Mouse (Mus musculus): ENCODE measurements around the gene Prdm1.

DNA sequence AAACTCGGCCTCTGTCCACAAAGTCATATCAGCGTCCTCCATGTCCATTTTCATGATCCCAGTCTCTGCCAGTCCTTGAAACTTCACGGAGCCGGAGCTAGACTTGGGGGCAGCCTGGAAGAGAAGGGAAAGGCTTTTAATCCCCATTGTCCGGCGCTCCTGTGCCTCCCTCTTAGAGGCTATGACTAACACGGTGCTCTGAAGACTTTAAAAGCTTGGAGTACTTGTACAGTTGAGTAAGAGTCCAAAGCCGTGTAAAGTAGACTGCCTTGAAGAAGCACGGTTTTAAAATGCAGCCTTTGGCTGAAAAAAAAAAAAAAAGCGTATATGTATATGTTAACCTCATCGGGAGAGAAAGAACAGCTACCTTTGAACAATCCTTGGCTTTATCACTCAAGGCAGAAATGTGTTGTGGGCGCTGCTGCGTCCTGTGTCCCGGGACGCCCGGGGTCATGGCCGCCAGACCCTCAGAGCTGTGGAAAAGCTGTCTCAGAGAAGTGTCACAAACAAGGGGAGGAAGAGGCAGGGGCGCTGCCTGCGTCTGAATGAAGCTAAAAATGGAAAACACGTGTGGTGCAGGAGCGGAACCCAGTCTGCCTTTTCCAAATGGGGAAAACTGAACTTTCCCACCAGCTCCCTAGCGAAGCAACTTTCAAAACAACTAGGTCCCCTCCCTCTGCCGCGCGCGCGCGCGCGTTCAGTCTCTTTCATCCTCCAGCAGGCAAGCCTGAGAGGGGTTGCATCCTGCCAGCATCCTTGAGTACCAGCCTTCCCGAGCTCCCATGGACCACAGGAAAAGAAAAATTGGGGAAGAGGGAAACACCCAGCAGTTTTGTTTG is 71.3 kb downstream of the Prdm1 start:
- TF ChIP-seq CTCF (IDR thresholded peaks at IDR 0.05) (no peak), EP300 (IDR thresholded peaks at IDR 0.05) (no peak)
